ENCODE assay signal across 8 mouse cellular contexts in genomic region chr19:46003371-46004226, GRCm38 (mm10). TPM values are rescaled to one million over a fixed set of nuclear protein-coding genes. Genes with fewer than 3 reads are reported as not detected.
DNase-seq lines count a peak whose midpoint lies in the region; ATAC-seq and TF ChIP-seq lines count a peak whose summit lies in the region.

TSS of gene Hps6 (plus strand) at chr19:46003508.

- peaks cover 23% of the 10 kb centered on the region for H3K36me3 ChIP-seq in embryonic facial prominence, embryonic 13.5 days
- H3K36me3 ChIP-seq in limb, embryonic 13.5 days: peaks cover 15% of the 10 kb centered on the region
- H3K36me3 ChIP-seq in midbrain, embryonic 15.5 days (replicated peaks): no peaks in the 10 kb centered on the region
- H3K36me3 ChIP-seq in spleen, adult 2 months (ENCODE audit: control insufficient read depth, insufficient read depth, low read length): peaks cover 3% of the 10 kb centered on the region; the same call in 1 of the 2 replicates

- peaks cover 14% of the 10 kb centered on the region for H3K4me1 ChIP-seq in embryonic facial prominence, embryonic 13.5 days
- peaks cover 23% of the 10 kb centered on the region for H3K4me1 ChIP-seq in limb, embryonic 13.5 days
- peaks cover 15% of the 10 kb centered on the region for H3K4me1 ChIP-seq in midbrain, embryonic 15.5 days
- H3K4me1 ChIP-seq in spleen, adult 2 months (ENCODE audit: control insufficient read depth, insufficient read depth, insufficient read length): peaks cover 20% of the 10 kb centered on the region

- WGBS in embryonic facial prominence, embryonic 13.5 days: 2% methylated on average over 70 of the region's 70 CpGs
- WGBS in limb, embryonic 13.5 days: 1% methylated on average over 70 of the region's 70 CpGs
- WGBS in midbrain, embryonic 15.5 days: 1% methylated on average over 70 of the region's 70 CpGs
- 1% methylated on average over 69 of the region's 70 CpGs for WGBS in spleen, adult 2 months

- TF ChIP-seq CTCF in spleen, adult 2 months (IDR thresholded peaks at IDR 0.05; ENCODE audit: extremely low read depth, insufficient read depth, insufficient read length, insufficient replicate concordance): no peak

- H3K9ac ChIP-seq in embryonic facial prominence, embryonic 13.5 days: peak within 1 kb of the TSS; percentile 77
- peak within 1 kb of the TSS; percentile 84 for H3K9ac ChIP-seq in limb, embryonic 13.5 days
- H3K9ac ChIP-seq in midbrain, embryonic 15.5 days: peak within 1 kb of the TSS; percentile 57

- H3K4me3 ChIP-seq in embryonic facial prominence, embryonic 13.5 days: peak within 1 kb of the TSS; percentile 58
- H3K4me3 ChIP-seq in limb, embryonic 13.5 days: peak within 1 kb of the TSS; percentile 73
- H3K4me3 ChIP-seq in midbrain, embryonic 15.5 days: peak within 1 kb of the TSS; percentile 47
- peak within 1 kb of the TSS; percentile 78 for H3K4me3 ChIP-seq in spleen, adult 2 months (ENCODE audit: extremely low read depth, insufficient read depth, insufficient read length)

- H3K27me3 ChIP-seq in embryonic facial prominence, embryonic 13.5 days: peaks cover 5% of the 10 kb centered on the region
- H3K27me3 ChIP-seq in limb, embryonic 13.5 days: peaks cover 3% of the 10 kb centered on the region; the same call in 1 of the 2 replicates
- peaks cover 16% of the 10 kb centered on the region for H3K27me3 ChIP-seq in midbrain, embryonic 15.5 days (replicated peaks)
- H3K27me3 ChIP-seq in spleen, adult 2 months (ENCODE audit: control insufficient read depth, insufficient read depth, low read length): no peaks in the 10 kb centered on the region

- DNase-seq in 3134 (ENCODE audit: extremely low read depth, insufficient read length, low spot score): peak; percentile 98
- DNase-seq in adrenal gland, postnatal 36 days: peak; percentile 95 to 97
- peak; percentile 93 to 94 for DNase-seq in heart, adult 9 months (ENCODE audit: low spot score in 2 of 2)
- peak; percentile 93 for DNase-seq in kidney, adult 9 months
- DNase-seq in spleen, adult 2 months (ENCODE audit: low read depth in 1 of 2, low spot score in 2 of 2): peak; percentile 59 to 90

- peak within 1 kb of the TSS; percentile 86 for H3K4me2 ChIP-seq in embryonic facial prominence, embryonic 13.5 days
- H3K4me2 ChIP-seq in limb, embryonic 13.5 days (replicated peaks): peak within 1 kb of the TSS; percentile 98
- peak within 1 kb of the TSS; percentile 89 for H3K4me2 ChIP-seq in midbrain, embryonic 15.5 days

- peak; percentile 78 for TF ChIP-seq POLR2A in spleen, adult 2 months (IDR thresholded peaks at IDR 0.05; ENCODE audit: low read depth, low read length)

- no peak within 1 kb of the TSS for H3K27ac ChIP-seq in embryonic facial prominence, embryonic 13.5 days
- H3K27ac ChIP-seq in limb, embryonic 13.5 days: no peak within 1 kb of the TSS
- no peak within 1 kb of the TSS for H3K27ac ChIP-seq in midbrain, embryonic 15.5 days
- H3K27ac ChIP-seq in spleen, adult 2 months (ENCODE audit: insufficient read depth, low read length): peak within 1 kb of the TSS; percentile 61

- 0 out of 2 replicates have a peak, but pooled peaks have one; percentile 12 for ATAC-seq in embryonic facial prominence, embryonic 13.5 days (ENCODE audit: insufficient number of reproducible peaks, insufficient read depth, low FRiP score, low TSS enrichment, low read depth)
- peak; percentile 73 for ATAC-seq in limb, embryonic 13.5 days (ENCODE audit: low FRiP score, low read depth)
- peak; percentile 72; the same call in 1 of the 2 replicates for ATAC-seq in midbrain, embryonic 15.5 days (replicated peaks)

- H3K9me3 ChIP-seq in embryonic facial prominence, embryonic 13.5 days: no peaks in the 10 kb centered on the region
- H3K9me3 ChIP-seq in limb, embryonic 13.5 days: no peaks in the 10 kb centered on the region
- no peaks in the 10 kb centered on the region for H3K9me3 ChIP-seq in midbrain, embryonic 15.5 days

RNA-seq across cellular contexts. Expression of gene Hps6, which starts in this region (rescaled TPM):
- 10 to 100 TPM; 13.8 to 19.7 TPM for total RNA-seq in adrenal gland, postnatal 36 days (2021)
- polyA plus RNA-seq in embryonic facial prominence, embryonic 13.5 days (2015; fragmentation: Nextera tagmentation; extraction: Ambion mirVana): 7.3 and 7.4 TPM in 2 replicates
- polyA plus RNA-seq in limb, embryonic 13.5 days (2015; fragmentation: Nextera tagmentation; extraction: Ambion mirVana): 7.3 and 8.1 TPM in 2 replicates
- 3.9 and 4.0 TPM in 2 replicates for polyA plus RNA-seq in midbrain, embryonic 15.5 days (2015; fragmentation: Nextera tagmentation; extraction: Ambion mirVana)
- 7.4 and 8.8 TPM in 2 replicates for polyA plus RNA-seq in spleen, adult 2 months (2012; rRNA removed)

Comparison
In these comparisons a context has a peak if more than half of its experiments do, and no peak if none do; other contexts are left out.
1. ATAC-seq: peak in every context shown above with its lines; median percentile 73 in limb, embryonic 13.5 days; 72 in midbrain, embryonic 15.5 days; 12 in embryonic facial prominence, embryonic 13.5 days.